In the genomic region with DNA sequence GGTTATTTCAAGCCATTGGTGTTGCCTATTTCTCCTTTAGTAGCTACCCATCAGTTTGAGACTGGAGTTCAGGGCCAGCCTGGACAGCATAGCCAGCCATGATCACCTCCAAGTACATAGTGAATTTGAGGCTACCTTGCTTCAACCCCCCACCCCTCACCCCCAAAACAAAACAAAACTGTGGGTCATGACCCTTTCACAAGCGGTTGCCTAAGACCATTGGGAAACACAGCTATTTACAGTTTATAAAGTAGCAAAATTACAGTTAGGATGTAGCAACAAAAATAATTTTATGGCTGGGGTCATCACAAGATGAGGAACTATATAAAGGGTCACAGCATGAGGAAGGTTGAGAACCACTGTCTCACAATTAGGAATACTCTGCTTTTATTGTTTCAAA, we compare ENCODE assay signal across 22 mouse cellular contexts.
A peak's percentile ranks its signal among the peaks of the same experiment; 100 is the strongest.
DNase-seq lines count a peak whose midpoint lies in the region; ATAC-seq lines count a peak whose summit lies in the region.
"Had no signal": no experiment of that assay in that cellular context is flagged by ENCODE, and none has a peak within 500 bp of the region (broad histone marks: within the 10 kb centered on the region; RNA-seq: fewer than 3 reads in every experiment).

No protein-coding gene starts in this region.

- 0 out of 2 replicates have a peak, but pooled peaks have one; percentile 26 for ATAC-seq in megakaryocyte progenitor cell, adult 5-6 weeks (replicated peaks; ENCODE audit: poor library complexity)
- no peak for ATAC-seq in megakaryocyte, adult 5-6 weeks (ENCODE audit: poor library complexity, severe bottlenecking)
- ATAC-seq: forebrain, embryonic 15.5 days; forebrain, postnatal 0 days had no signal

- H3K4me3 ChIP-seq in brown adipose tissue, adult 24 weeks (ENCODE audit: insufficient read depth, low read depth, low read length): no peak overlapping the region
- H3K4me3 ChIP-seq: embryonic facial prominence, embryonic 13.5 days; embryonic facial prominence, embryonic 15.5 days; erythroblast, embryonic 14.5 days; forebrain, embryonic 10.5 days; forebrain, embryonic 12.5 days; forebrain, embryonic 15.5 days had no signal

- peak overlapping the region; percentile 81 for H3K27ac ChIP-seq in brown adipose tissue, adult 24 weeks (replicated peaks; ENCODE audit: low read depth, low read length)
- H3K27ac ChIP-seq: embryonic facial prominence, embryonic 13.5 days; embryonic facial prominence, embryonic 15.5 days; forebrain, embryonic 10.5 days; forebrain, embryonic 12.5 days; forebrain, embryonic 15.5 days had no signal

- peaks cover 7% of the 10 kb centered on the region for H3K4me1 ChIP-seq in brown adipose tissue, adult 24 weeks (ENCODE audit: control insufficient read depth, insufficient read depth, insufficient read length, low read length)
- H3K4me1 ChIP-seq: embryonic facial prominence, embryonic 15.5 days had no signal

- DNase-seq in adipocyte (ENCODE audit: low spot score): peak; percentile 52
- no peak for DNase-seq in layer of hippocampus, adult 9-11 months
- DNase-seq: adrenal gland, adult 8-10 months; adrenal gland, postnatal 14 days; adrenal gland, postnatal 36 days; cerebellum, adult 11 months; cerebellum, adult 18-20 months; cerebellum, adult 8-10 months; cerebellum, adult 9-11 months; cerebellum, postnatal 14 days; cerebellum, postnatal 36 days; embryo, embryonic 11 days; forebrain, postnatal 0 days had no signal
